Mouse (Mus musculus) liver, embryonic 14.5 days (tissue): ENCODE measurements at regions not wholly inside any gene's neighbourhood (a gene's known extent, or its start where the extent isn't known, plus 50 kb on each side); places are given as distances from the start of the nearest gene placed in this dataset.

Experiments used
- CTCF ChIP-seq: IDR thresholded peaks from 2 replicates; pipeline ENCODE4 v1.5.1; 2016; ENCODE audit warnings: antibody characterized with exemption, low read depth, control low read depth
- EP300 ChIP-seq: IDR thresholded peaks from 2 replicates; pipeline ENCODE4 v1.6.1; 2016; ENCODE audit warnings: antibody characterized with exemption, low read depth

DNA sequence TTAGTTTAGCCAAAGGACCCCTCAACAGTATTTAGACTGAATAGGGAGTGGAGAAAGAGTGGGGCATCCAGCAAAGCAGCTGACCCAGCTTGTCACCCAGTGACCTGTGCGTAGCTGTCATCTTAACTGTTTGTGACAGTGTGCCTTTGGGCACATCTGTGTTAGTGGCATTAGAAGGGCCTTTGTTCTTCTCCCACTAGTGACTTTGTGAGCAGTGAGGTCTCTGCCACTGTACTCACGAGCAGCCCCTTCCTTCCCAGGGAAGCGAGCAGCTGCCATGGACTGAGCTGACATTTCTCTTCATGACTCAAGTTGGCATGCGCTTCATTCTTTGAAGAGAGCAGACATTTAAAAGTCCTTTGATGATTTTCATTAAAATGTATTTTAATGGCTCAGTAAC is 231.0 kb upstream of the Dnajc24 start:
- TF ChIP-seq CTCF (no peak), EP300 (no peak)
